Mouse (Mus musculus): ENCODE results near the gene Tnni3k.

- TF ChIP-seq CTCF (IDR thresholded peaks at IDR 0.05; ENCODE audit: low read depth) (no peak), EP300 (optimal IDR thresholded peaks at IDR 0.05) (no peak)
Observed at GRCm38 (mm10) chr3:154811281-154811680, 243.9 kb downstream of the Tnni3k start.

All from stomach, postnatal 0 days (tissue).